Mouse (Mus musculus) lung, postnatal 0 days (tissue): ENCODE measurements at regions not wholly inside any gene's neighbourhood (a gene's known extent, or its start where the extent isn't known, plus 50 kb on each side); places are given as distances from the start of the nearest gene placed in this dataset.

Source experiments
- ATAC-seq: fragments of 200-750 bp; cut with Nextera tagmentation; 2 replicates; pipeline ENCODE4 v1.8.0; 2017; ENCODE audit warnings: moderate library complexity
- DNase-seq: peaks from one replicate; pipeline ENCODE4 v3.0.0-alpha.2; 2016; ENCODE audit warnings: low spot score
- H3K27ac ChIP-seq: fragments of 300-500 bp; sonication (generic); 2 replicates; pipeline ENCODE4 v1.5.1; 2014; ENCODE audit warnings: antibody characterized with exemption, mild to moderate bottlenecking, low read length, mixed read lengths
- H3K27me3 ChIP-seq: fragments of 300-500 bp; sonication (generic); replicated peaks from 2 replicates; pipeline ENCODE4 v1.6.1; 2014; ENCODE audit warnings: low read length, mixed read lengths; ENCODE audit not compliant: insufficient read depth
- H3K36me3 ChIP-seq: fragments of 300-500 bp; sonication (generic); 2 replicates; pipeline ENCODE4 v1.6.1; 2014; ENCODE audit warnings: low read length, mixed read lengths; ENCODE audit not compliant: insufficient read depth
- H3K4me1 ChIP-seq: fragments of 300-500 bp; sonication (generic); 2 replicates; pipeline ENCODE4 v1.6.1; 2014; ENCODE audit warnings: antibody characterized with exemption, low read depth, low read length, mixed read lengths; ENCODE audit not compliant: insufficient read depth
- H3K4me2 ChIP-seq: fragments of 300-500 bp; sonication (generic); replicated peaks from 2 replicates; pipeline ENCODE4 v1.6.1; 2014; ENCODE audit warnings: low read depth, mild to moderate bottlenecking, low read length, moderate library complexity, mixed read lengths
- H3K4me3 ChIP-seq: fragments of 300-500 bp; sonication (generic); 2 replicates; pipeline ENCODE4 v1.5.1; 2014; ENCODE audit warnings: low read depth, low read length
- H3K9ac ChIP-seq: fragments of 300-500 bp; sonication (generic); replicated peaks from 2 replicates; pipeline ENCODE4 v1.6.1; 2014; ENCODE audit warnings: low read depth, mild to moderate bottlenecking
- H3K9me3 ChIP-seq: fragments of 300-500 bp; sonication (generic); 2 replicates; pipeline ENCODE4 v1.6.1; 2016; ENCODE audit warnings: low read length, mixed read lengths
- CTCF ChIP-seq: IDR thresholded peaks from 2 replicates; pipeline ENCODE4 v1.5.1; 2016; ENCODE audit warnings: antibody characterized with exemption, mild to moderate bottlenecking
- EP300 ChIP-seq: IDR thresholded peaks from 2 replicates; pipeline ENCODE4 v1.6.1; 2016; ENCODE audit warnings: antibody characterized with exemption, mild to moderate bottlenecking, control low read depth
- whole genome bisulfite sequencing: fragments of 180-500 bp; shearing (Covaris S2); extraction: QIAGEN DNeasy Blood & Tissue Kit; methylation state at CpG from one replicate; pipeline ENCODE4 v1.1.7; 2014; 5-methylcytosine and 5-hydroxymethylcytosine counted together

- DNase-seq (peak; percentile 71), ATAC-seq (peak; percentile 57; the same call in 1 of the 2 replicates)
- no peaks in the 10 kb centered on the region for H3K4me1 ChIP-seq
- no peak overlapping the region for H3K27ac ChIP-seq
- no peaks in the 10 kb centered on the region for H3K36me3 ChIP-seq
- TF ChIP-seq CTCF (peak; percentile 83), EP300 (no peak)
- H3K9ac ChIP-seq: no peak overlapping the region
- H3K4me3 ChIP-seq: no peak overlapping the region
- H3K4me2 ChIP-seq: no peak overlapping the region
- H3K27me3 ChIP-seq: no peaks in the 10 kb centered on the region
- H3K9me3 ChIP-seq: no peaks in the 10 kb centered on the region
- WGBS: 10% methylated on average over 3 of the region's 3 CpGs
These were observed 370.4 kb upstream of the Nr5a2 start for GRCm38 (mm10) chr1:137330634-137331033.

- H3K27ac ChIP-seq: no peak overlapping the region
- H3K9ac ChIP-seq: no peak overlapping the region
- H3K4me3 ChIP-seq: no peak overlapping the region
- TF ChIP-seq EP300: no peak
- TF ChIP-seq CTCF: peak; percentile 73
- peak; percentile 71 for ATAC-seq
- H3K4me1 ChIP-seq: no peaks in the 10 kb centered on the region
- H3K9me3 ChIP-seq: no peaks in the 10 kb centered on the region
- H3K27me3 ChIP-seq: no peaks in the 10 kb centered on the region
- peak overlapping the region; percentile 34 for H3K4me2 ChIP-seq
- H3K36me3 ChIP-seq: no peaks in the 10 kb centered on the region
- 27% methylated on average over 8 of the region's 8 CpGs for WGBS
- DNase-seq: peak; percentile 50
These were observed 363.8 kb upstream of the Nr5a2 start for GRCm38 (mm10) chr1:137323884-137324594.

GRCm38 (mm10) chr1:137323035-137323680 lies 362.9 kb upstream of the Nr5a2 start:
- no peak overlapping the region for H3K27ac ChIP-seq
- 0 out of 2 replicates have a peak, but pooled peaks have one; percentile 37 for ATAC-seq
- no peaks in the 10 kb centered on the region for H3K27me3 ChIP-seq
- no peak overlapping the region for H3K4me2 ChIP-seq
- TF ChIP-seq EP300: no peak
- TF ChIP-seq CTCF: no peak
- no peaks in the 10 kb centered on the region for H3K4me1 ChIP-seq
- no peaks in the 10 kb centered on the region for H3K36me3 ChIP-seq
- DNase-seq: no peak
- no peak overlapping the region for H3K4me3 ChIP-seq
- no peaks in the 10 kb centered on the region for H3K9me3 ChIP-seq
- WGBS: 50% methylated on average over 2 of the region's 2 CpGs
- H3K9ac ChIP-seq: no peak overlapping the region

- H3K9me3 ChIP-seq: no peaks in the 10 kb centered on the region
- H3K4me1 ChIP-seq: no peaks in the 10 kb centered on the region
- WGBS: 75% methylated on average over 5 of the region's 5 CpGs
- H3K4me3 ChIP-seq: no peak overlapping the region
- DNase-seq (no peak), ATAC-seq (no peak)
- H3K36me3 ChIP-seq: no peaks in the 10 kb centered on the region
- no peak overlapping the region for H3K9ac ChIP-seq
- no peak overlapping the region for H3K4me2 ChIP-seq
- no peak for TF ChIP-seq CTCF
- TF ChIP-seq EP300: no peak
- no peaks in the 10 kb centered on the region for H3K27me3 ChIP-seq
- no peak overlapping the region for H3K27ac ChIP-seq
These were observed 342.6 kb upstream of the Nr5a2 start for GRCm38 (mm10) chr1:137302757-137303422.

GRCm38 (mm10) chr1:137297780-137298569 lies 337.7 kb upstream of the Nr5a2 start:
- H3K36me3 ChIP-seq: no peaks in the 10 kb centered on the region
- no peak for ATAC-seq
- no peak overlapping the region for H3K9ac ChIP-seq
- 46% methylated on average over 10 of the region's 10 CpGs for WGBS
- no peaks in the 10 kb centered on the region for H3K4me1 ChIP-seq
- no peaks in the 10 kb centered on the region for H3K9me3 ChIP-seq
- TF ChIP-seq CTCF (peak; percentile 62), EP300 (no peak)
- no peaks in the 10 kb centered on the region for H3K27me3 ChIP-seq
- H3K4me2 ChIP-seq: no peak overlapping the region
- no peak overlapping the region for H3K27ac ChIP-seq
- DNase-seq: peak; percentile 11
- H3K4me3 ChIP-seq: no peak overlapping the region

GRCm38 (mm10) chr1:137289456-137289855 lies 329.2 kb upstream of the Nr5a2 start:
- H3K27ac ChIP-seq: no peak overlapping the region
- no peak overlapping the region for H3K4me2 ChIP-seq
- no peaks in the 10 kb centered on the region for H3K9me3 ChIP-seq
- no peak overlapping the region for H3K4me3 ChIP-seq
- no peak overlapping the region for H3K9ac ChIP-seq
- DNase-seq (no peak), ATAC-seq (no peak)
- H3K36me3 ChIP-seq: no peaks in the 10 kb centered on the region
- WGBS: 86% methylated on average over 9 of the region's 9 CpGs
- TF ChIP-seq CTCF: no peak
- TF ChIP-seq EP300: no peak
- H3K4me1 ChIP-seq: no peaks in the 10 kb centered on the region
- no peaks in the 10 kb centered on the region for H3K27me3 ChIP-seq
